Mouse (Mus musculus) subcutaneous adipose tissue, adult 2 months (tissue): ENCODE measurements around the gene Spint2. TPM values are rescaled to one million over a fixed set of nuclear protein-coding genes. Genes with fewer than 3 reads are reported as not detected.

Source experiments
- polyA plus RNA-seq: library from polyadenylated mRNA; depleted of rRNA; stranded (reverse); fragments of >200 nt; gene quantifications from 2 replicates; pipeline ENCODE4 v1.2.3, GENCODE M21; 2012; ENCODE audit warnings: low replicate concordance; rRNA removed

Gene Spint2
- 25.7 and 182 TPM in 2 replicates for polyA plus RNA-seq

DNA sequence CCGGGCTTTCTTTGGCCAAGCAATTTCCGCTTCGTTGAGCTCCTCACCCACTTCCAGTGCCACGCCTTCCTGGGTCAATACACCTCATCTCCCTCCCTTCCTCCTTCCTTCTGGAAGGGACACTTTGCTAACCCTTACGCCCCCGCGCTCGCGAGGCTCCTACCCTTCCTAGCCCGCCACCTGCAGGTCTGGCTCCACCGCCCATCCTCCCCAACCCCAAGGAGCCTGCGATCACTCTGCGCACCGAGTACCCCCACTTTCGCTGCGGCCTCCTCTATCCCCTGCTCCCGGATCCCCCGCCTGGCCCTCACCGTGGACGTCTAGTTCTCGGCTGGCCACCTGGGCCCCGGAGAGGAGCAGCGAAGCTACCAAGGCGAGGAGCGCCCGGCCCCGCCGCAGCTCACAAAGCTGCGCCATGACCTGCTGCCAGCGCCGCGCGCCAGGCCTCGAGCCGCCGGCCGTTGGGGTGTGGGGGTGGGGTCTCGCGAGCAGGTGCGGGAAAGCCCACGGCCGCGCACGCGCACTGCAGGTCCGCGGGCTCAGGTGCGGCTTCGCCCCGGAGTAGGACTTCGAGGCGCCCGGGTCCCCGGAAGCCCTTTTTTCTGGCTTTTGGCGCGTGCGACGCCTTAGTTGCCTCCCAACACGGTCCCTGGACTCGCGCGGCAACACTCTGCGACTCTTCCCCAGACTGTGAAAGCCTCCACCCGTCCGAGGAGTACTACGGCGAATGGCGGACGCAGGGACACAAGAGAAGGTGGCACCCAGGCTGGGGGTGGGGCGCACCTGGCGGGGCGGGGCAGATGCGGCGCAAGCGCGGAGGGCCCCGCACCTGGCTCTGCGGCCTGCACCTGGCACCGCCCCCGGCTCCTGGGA lies at the start of gene Spint2:
Spint2 (minus strand) TSS at position 712 of the 873 bp plus-strand sequence.

DNA sequence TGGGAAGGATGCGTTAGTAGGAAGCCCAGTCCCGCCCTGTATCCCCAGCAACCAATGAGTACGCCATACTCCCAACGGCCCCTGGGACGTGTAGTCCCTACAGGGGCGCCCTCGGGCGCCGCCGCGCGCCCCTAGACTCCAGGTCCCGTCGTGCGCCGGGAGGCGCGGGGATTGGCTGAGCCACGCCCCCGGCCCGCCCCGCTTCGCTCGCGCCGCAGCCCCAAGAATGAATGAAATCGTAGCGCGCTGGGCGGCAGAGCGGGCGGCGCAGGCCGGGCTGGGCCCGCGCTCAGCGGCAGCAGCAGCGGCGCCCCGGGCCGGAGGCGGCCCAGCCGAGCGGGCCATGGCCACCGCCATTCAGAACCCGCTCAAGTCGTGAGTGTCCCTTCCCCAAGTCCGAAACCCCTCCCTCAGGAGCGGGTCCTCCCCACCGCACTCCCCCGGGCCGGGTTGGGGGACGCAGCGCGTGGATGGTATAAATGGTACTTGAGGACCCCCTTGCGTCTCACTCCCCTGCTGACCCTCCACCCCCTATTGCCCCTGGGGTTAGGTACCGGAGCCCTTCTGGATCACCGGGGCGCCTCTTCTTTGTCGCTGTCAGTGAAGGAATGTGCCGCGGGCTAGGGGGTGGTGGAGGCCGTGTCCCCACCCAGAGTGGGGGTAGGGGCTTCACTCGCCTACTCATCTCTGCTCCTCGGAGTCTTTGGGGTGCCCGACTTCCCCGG lies 22.2 kb upstream of the Spint2 start, which contains the start of gene Dpf1:
Dpf1 (plus strand) TSS at position 214 of the 725 bp plus-strand sequence.

DNA sequence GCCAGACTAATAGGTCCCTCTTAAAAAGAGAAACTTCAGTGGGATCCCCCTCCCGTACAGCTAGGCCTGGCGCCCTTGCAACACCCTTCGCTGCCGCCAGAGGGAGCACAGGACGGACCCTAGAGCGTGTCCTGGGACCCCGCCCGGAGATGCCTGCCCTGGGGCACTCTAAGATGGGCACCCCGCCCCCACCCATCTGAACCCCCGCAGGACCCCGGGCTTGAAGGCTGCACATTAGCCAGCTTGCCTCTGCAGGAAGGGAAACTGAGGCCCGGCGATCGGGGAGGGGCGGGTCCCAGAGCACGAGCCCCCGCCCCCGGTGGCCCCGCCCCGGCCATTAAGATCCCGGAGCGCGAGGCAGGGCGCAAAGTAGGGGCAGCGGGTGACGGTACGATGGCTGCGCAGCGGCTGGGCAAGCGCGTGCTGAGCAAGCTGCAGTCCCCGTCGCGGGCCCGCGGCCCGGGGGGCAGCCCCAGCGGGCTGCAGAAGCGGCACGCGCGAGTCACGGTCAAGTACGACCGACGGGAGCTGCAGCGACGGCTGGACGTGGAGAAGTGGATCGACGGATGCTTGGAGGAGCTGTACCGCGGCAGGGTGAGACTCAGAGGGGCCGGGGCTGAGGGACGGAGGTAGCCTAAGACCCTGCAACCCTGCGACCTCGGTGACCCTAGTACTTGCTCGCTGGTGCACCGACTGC lies 7.4 kb upstream of the Spint2 start, which contains the start of gene Ppp1r14a:
Ppp1r14a (plus strand) TSS at position 367 of the 697 bp plus-strand sequence.

DNA sequence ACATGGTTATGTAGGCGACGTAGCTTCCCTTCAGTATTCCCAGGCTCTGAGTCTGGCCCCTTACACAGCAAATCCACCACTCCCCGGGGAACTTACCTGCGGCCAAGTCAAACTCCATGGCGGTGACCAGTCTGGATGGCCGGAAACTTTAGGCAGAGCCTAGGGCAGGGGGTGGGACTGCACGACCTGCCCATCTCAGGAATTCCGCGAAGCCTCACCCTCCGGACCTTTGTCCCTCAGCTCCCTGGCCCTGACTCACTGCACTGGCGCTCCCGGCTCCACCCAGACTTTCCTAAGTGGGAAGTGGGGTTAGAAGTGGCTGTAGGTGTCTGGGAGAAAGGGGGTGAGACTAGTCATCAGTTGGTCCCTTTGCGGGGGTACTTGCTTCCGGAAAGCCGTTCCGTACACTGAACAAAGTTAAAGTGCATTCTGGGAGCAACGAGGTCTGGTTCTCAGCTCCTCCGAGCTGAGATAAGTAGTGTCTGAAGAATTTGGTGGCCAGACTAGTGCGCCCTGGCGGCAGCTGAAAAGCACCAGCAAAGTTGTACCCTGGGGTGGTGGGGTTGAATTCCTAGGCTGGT lies 33.4 kb downstream of the Spint2 start, which contains the start of gene 2200002D01Rik:
2200002D01Rik (minus strand) TSS at position 206 of the 581 bp plus-strand sequence.

DNA sequence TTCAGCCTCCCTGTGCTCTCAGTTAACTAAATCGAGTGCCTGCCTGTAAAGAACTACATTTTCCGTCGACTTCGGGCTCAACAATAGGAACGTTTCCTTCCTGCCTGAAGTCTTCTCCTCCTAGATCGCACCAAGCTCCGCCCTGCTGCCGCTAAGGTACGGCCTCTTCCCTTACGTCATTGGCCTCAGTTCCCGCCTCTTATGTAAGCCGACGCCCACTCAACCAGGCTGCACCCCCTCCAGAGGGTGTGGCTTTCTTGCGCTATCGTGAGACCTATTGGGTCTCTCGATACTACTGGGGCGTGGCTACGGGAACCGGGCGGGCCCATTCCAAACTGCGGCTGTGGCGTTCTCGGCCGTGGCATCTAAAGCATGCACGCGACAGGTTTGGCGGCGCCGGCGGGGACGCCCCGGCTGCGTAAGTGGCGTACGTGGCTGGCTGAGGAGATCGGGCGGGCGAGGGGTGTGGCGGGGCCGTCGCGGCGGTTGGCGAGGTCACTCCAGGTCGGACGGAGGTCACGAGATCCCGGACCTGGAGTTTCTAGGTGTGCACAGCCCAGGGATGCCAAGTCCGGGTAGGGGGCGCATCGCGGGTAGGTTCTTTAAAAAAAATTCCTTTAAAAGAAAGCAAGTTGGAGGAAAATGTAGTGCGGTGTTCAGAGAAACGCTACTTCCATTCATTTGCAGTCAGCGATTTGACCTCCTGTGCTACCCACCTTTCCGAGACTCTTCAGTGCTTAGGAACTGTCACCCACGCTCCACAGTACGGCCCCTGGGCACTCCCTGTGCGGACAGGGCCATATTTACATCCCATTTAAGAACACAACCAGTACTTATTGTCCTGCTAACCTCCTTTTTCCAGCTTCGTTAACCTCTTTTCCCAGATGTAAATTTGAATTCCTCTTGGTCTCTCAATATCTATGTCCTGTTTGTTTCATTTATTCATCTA lies 43.4 kb downstream of the Spint2 start, which contains the start of gene Yif1b:
Yif1b (plus strand) TSS at position 311 of the 949 bp plus-strand sequence.

DNA sequence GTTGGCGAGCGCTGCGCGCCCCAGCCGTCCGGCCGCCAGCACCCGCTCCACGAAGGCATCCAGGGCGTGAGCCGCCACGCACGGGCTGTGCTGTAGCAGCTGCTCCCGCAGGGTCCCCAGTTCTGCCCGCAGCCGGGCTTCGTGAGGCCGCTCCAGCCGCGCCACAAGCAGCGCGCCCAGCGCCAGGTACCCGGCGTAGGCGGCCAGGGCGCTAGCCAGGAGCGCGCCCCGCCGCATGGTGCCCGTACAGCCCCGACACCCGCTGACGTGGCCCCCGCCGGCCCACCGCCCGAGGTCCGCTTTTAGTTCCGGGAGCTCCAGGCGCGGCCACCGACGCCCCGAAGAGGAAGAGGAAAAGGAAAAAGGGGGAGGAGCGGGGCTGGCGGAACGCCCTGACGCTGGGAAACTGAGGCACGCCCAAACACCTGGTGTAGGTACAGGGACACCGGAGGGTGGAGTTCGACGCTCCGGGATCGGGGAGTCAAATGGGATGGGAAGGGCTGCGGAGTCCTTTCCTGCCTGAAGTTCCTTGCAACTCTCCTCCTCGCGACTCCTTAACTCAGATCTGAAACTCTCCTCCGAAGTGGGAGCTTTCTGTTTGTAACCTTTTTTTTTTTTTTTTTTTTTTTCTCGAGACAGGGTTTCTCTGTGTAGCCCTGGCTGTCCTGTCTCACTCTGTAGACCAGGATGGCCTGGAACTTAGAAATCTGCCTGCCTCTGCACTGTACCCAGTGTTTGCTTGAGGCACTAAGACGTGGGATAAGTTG lies 49.3 kb downstream of the Spint2 start, which contains the start of gene Kcnk6:
Kcnk6 (minus strand) TSS at position 269 of the 767 bp plus-strand sequence.

DNA sequence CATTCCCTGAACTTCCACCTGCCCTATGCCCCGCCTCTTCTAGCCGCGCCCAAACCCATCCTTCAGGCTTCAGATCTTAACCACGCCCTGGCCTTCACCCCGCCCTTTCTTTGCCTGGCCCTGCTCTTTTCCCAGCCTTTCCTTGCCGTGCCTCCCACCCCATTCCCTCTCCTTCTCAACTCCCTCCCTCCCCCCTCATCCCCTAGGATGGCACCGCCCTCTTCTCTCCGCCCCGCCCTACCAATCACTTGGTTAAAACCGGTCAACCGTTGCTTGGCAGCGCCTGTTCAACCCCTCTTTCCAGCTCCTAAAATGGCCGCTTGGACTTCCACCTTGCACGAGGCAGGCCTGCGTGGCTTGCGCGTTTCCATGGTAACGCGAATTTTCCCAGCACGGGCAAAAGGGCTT lies 68.0 kb downstream of the Spint2 start, which contains the start of gene Catsperg1:
Catsperg1 (minus strand) TSS at position 361 of the 408 bp plus-strand sequence.

Other genes starting within 250 kb of the Spint2 start
- 0.09 and 0.18 TPM in 2 replicates for gene Ryr1, start 156.7 kb downstream of the Spint2 start, polyA plus RNA-seq
- gene Rasgrp4, start 147.1 kb downstream of the Spint2 start, polyA plus RNA-seq, result 16.5 and 16.6 TPM in 2 replicates
- gene Fam98c, start 125.7 kb downstream of the Spint2 start, polyA plus RNA-seq, result 29.2 and 29.6 TPM in 2 replicates
- gene Ggn, start 111.7 kb downstream of the Spint2 start, polyA plus RNA-seq, result 1.5 and 1.6 TPM in 2 replicates
- gene Spred3, start 111.5 kb downstream of the Spint2 start, polyA plus RNA-seq, result 8.0 and 13.0 TPM in 2 replicates
- 263 TPM in 2 replicates for gene Psmd8, start 101.2 kb downstream of the Spint2 start, polyA plus RNA-seq
- gene Catsperg1, start 67.9 kb downstream of the Spint2 start, polyA plus RNA-seq, result 5.4 and 7.0 TPM in 2 replicates
- gene Kcnk6, start 49.4 kb downstream of the Spint2 start, polyA plus RNA-seq, result 14.0 and 21.7 TPM in 2 replicates
- 136 and 142 TPM in 2 replicates for gene Yif1b, start 43.6 kb downstream of the Spint2 start, polyA plus RNA-seq
- gene 2200002D01Rik, start 33.4 kb downstream of the Spint2 start, polyA plus RNA-seq, result 2.1 and 4.1 TPM in 2 replicates
- gene Ppp1r14a, start 7.4 kb upstream of the Spint2 start, polyA plus RNA-seq, result 20.1 and 193 TPM in 2 replicates
- 1.1 and 2.4 TPM in 2 replicates for gene Dpf1, start 22.0 kb upstream of the Spint2 start, polyA plus RNA-seq
- gene Sipa1l3, start 236.7 kb upstream of the Spint2 start, polyA plus RNA-seq, result 25.5 and 48.6 TPM in 2 replicates